Mouse (Mus musculus) brain, adult 2 months (tissue): ENCODE results near the gene Hist2h4.
"Not testable (repeated sequence)": the region's sequence is repeated elsewhere in the genome, so short reads cannot be mapped to it uniquely, and the experiment has no call there.

ENCODE experiments used
- DNase-seq: peaks from one replicate; pipeline ENCODE4 v3.0.0; 2011; ENCODE audit warnings: low read depth, low spot score

Gene Hist2h4

DNA sequence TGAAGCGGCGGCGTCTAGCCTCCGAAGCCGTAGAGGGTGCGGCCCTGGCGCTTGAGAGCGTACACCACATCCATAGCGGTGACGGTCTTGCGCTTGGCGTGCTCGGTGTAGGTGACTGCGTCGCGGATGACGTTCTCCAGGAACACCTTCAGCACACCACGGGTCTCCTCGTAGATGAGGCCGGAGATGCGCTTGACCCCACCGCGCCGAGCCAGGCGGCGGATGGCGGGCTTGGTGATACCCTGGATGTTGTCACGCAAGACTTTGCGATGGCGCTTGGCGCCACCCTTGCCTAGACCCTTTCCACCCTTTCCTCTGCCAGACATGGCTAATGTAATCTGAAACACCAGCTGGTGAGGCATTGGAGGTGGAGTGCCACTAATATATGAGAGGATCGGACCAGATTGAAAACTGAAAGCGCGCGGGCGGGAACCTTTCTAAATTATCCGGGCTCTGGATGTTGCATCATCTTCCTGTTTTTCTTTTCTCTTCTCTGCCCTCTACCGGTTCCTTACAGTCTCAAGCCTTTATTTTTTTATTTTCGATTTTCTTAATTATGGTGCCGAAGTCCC, at the start of gene Hist2h4:
Gene Hist2h4, minus strand, starts transcription at position 333 of the 572 bp plus-strand sequence.
- DNase-seq, result peak; percentile 98

DNA sequence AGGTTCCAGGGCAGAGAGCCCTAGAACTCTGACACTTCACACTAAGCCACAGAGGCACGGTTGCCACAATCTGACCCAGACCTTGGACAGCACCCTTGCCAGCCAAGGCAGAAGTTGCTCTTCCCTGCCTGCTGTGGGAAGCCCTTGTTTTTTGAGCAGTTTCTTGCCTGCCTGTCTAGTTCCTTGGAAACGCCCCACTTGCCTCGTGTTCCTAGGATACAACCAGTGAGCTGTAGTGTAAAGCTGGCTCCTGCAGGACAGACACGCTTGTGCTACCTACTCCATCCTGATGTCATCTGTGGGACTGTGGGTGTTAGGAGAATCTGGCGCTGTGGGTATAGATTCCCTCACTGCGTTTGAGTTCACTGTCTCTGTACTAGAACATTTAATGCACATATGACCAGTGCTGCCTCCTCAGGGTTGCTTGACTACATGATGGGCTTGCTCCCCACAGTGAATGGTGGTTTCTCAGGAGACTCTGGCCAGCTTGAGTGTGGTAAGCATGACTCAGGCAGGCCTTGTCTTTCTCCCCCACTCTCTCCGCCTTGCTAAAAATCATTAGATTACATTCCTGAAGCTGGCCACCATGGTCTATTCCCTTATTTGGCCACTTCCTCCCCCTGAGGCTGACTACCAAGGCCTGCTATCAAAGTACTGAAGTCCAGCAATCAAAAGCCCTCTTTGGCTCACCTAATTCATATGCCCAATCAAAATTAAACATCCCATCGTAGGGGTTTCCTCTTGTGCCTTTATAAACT, 49.4 kb upstream of the Hist2h4 start:
- DNase-seq, result peak; percentile 63

DNA sequence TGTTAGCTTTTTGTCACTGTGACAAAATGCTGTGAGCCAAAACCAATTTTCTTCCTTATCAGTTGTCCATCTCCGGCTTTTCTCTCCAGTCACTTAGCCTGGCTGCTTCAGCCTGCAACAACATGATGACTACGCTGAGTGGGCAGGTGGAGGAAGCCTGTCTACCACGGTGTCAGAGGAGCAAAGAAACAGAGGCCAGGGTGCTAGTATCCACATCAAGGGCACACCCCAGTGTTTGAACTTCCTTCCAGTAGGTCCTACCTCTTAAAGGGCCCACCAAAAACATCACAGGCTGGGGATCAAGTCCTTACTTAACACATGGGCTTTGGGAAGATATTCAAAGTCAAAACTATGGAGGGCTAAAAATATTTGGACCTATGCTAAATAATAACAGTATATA, 46.3 kb upstream of the Hist2h4 start:
- DNase-seq, result no peak

DNA sequence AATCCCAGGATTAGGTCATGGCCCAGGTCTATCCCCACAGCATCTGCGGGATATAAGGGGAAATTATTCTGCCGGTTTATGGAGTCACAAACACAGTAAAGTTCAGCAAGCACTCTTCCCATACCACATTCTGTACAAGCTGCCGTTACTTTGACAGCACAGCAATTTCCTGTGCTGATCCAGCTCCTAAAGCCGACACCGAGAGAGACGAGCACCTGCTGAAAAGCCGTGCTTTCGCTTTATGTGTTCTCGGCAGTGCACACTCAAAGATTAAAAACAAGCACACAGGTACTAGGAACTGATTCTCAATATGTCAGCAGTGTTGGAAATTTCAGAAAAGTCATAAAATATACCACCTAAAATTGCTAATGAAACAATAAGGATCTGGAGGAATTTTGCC, 43.4 kb upstream of the Hist2h4 start:
- DNase-seq, result no peak

DNA sequence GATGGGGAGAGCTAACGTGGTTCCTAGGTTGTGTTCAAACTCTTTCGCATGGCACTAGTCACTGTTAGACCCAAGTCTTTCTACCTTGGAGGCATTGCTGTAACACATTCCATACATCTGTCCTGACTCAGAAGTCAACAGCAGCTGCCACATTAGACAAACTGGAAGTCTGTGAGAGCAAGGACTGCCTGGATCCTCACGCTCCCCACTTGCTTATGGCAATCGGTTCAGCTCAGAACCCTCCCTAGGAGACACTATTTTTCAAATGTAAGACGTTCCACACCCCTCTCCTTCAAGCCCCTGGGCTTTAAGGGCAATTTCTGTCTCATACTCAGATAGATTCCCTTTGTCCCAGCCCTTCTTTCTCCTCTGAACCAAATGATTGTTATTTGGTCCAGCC, 39.0 kb upstream of the Hist2h4 start:
- no peak for DNase-seq

DNA sequence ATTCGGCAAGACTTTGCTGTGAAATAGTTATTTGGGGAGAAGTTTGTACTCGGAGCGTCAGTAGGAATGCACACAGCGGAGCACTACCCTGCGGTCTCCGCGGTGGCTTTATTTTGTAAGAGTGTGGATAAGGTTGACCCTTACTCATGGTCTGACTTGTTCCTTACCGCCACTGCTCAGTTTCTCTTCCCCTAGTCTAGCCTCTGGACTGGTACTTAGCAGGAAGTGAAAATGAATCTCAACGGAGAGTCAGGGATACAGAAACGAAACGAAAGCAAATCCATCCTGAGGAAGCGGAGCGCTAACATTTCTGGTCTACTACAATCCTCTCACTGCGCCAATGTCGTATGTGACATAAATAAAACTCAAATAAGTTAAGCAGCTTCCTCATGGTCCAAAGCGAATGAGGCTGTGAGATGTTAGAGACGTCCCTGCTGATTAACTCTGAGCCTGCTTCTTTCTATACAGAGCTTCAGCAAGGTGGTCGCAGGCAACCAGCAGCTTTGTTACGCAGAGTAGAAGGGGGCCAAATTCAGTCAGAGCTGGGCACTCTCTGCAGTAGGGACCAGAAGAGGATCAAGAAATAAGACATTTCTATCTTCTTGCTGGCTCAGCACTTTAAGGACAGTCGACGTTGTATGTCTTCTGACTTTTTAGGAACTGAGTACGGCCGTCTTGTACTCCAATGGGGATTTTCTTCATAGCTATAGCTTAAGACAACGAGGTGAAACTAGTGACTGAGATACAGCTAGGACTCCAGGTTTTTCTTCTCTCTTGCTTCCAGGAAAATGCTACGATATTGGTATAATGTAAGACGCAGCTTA, 37.8 kb upstream of the Hist2h4 start:
- DNase-seq, result peak; percentile 39

DNA sequence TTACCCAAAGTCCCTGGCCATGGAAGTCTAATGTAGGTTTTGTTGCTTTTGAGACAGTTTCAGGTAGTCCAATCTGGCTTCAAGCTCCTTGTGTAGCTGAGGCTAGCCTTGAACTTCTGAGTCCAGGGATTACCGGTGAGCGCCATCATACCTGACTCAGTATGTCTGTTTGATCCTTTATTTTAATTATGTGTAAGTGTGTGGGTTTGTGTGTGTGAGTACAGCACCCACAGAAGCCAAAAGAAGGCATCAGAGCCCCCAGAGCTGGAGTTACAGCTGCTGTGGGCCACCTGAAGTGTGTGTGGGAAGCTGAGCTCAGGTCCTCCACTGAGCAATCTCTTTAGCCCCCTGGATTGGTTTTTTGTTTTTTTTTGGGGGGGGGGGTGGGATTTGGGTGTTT, 36.5 kb upstream of the Hist2h4 start:
- DNase-seq, result no peak

DNA sequence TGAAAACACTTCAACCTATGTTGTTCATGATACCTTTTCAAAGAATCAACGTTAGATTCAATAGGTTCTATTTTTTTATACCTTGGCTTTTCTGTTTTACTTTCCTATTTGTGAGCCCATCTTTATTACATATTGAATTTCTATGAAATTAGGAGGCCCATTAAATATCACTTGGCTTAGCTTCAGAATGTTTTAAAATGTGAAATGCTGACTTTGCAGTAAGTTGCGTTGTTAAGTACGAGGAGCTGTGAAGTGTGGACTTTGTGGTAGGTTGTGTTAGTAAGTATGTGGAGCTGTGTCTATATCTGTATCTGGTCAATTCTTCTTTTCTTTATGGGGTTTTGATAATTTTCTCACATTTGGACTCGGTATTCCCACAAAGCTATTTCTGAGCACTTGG, 35.2 kb upstream of the Hist2h4 start:
- no peak for DNase-seq

DNA sequence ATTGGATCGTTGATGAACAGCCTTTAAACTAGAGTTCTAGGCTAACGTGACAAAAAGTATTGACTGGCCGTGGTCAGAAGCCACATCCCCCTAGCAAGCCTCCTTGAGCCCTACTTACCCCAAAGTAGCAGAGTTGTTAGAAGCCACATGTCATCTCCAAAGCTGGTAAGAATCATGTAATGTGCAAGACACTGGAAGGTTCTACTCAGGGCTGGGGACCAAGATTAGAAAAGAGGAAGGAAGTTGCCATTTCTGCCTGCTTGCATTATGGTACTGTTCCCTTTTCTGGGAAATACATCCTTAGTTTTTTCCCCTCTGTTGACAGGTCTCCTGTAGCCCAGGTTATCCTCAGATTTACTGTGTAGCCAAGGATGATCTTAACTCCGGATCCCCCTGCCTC, 30.7 kb upstream of the Hist2h4 start, which contains the start of gene Fcgr1:
Gene Fcgr1, minus strand, starts transcription at position 183 of the 400 bp plus-strand sequence.
- no peak for DNase-seq

DNA sequence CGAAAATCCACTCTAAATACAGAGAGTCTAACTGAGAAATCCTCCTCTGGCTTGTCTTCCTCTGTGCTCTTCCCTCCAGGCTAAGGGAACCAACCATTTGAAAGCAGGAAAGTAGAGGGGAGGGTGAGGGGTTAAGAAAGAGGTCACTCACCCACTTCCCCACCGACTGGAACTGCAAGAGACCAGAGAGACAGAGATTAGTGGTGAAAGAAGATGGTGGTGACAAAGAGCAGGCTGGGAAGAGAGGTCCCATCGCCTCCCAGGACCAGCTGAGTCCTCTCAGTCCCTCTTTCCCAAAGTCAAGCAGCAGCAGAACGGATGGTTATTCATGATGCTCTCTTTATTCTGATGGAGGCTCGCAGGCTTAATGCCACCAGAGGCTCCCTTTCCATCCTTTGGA, 30.3 kb upstream of the Hist2h4 start:
- no peak for DNase-seq

DNA sequence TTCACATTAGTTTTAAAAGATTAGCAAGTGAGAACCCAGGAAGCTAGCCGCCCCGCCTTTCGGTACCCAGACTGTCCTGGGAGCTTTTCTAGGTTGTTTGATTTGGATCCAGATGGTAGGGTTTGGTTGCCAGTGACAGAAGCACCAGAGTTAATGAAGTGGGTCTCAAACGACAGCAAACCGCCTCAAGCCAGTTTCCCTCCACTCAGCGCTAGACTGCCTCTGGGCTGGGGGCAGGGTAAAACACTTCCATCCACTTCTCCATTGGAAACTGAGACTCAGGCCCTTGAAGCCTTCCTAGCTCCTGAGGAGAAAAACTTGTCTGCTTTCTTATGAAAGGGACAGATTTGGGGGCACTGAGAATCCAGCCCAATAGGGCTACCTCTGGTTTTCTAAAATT, 29.5 kb upstream of the Hist2h4 start:
- DNase-seq, result no peak

DNA sequence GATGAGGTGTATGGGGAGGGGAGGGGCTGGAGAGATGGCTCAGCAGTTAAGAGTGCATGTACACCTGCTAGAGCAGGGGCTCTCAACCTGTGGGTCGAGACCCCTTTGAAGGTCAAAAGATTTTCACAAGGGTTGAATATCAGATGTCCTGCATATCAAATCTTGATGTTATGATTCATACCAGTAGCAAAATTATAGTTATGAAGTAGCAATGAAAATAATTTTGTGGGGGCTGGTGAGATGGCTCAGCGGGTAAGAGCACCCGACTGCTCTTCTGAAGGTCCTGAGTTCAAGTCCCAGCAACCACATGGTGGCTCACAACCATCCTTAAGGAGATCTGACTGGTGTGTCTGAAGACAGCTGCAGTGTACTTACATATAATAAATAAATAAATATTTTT, 27.6 kb upstream of the Hist2h4 start:
- DNase-seq, result not testable (repeated sequence)

DNA sequence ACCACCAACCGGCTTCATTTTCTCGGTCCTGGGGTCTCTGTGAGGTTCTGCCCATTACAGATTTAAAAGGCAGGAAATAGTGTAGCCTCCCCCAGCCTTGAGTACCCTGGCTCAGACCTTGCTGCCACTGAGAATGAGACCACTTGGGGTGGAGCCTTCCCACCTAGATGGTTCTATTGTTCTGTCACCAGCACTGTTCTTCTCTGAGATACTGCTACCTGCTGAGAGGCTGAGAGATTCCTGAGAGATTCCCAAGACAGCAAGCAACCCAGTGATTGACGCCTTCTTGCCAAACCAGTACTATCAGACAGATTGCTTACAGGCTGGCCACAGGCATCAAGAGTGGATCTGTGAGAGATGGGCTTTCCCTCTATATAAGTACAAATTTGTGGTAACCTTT, 26.1 kb upstream of the Hist2h4 start:
- DNase-seq, result no peak

DNA sequence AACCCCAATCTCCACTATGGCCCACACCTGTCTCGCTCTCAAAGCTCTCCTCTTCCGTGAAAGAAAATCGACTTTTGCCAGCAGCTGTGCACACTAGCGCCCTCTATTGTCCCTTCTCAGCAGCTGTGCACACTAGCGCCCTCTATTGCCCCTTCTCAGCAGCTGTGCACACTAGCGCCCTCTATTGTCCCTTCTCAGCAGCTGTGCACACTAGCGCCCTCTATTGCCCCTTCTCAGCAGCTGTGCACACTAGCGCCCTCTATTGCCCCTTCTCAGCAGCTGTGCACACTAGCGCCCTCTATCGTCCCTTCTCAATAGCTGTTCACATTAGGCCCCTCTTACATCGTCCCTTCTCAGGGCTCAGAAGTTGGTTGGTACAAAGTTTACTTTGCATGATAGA, 24.2 kb upstream of the Hist2h4 start:
- DNase-seq, result not testable (repeated sequence)

DNA sequence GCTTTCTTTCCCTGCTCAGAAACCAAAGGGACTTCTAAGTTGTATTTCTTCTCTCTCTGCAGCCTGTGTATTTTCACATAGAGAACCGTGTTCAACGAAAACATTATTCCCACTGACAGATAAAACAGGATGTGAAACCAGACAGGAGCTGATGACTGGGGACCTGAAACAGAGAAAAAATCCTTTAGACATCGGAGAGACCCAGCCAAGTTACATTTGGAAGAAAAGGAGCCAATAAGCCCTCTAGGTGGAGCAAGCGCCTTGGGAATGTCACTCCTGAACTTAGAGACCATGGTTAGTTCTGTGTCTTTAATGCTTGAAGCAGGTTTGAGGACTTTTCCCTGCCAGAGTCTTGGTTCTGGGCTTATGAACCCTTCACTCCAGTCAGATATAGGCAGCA, 21.3 kb upstream of the Hist2h4 start:
- DNase-seq, result peak; percentile 71

DNA sequence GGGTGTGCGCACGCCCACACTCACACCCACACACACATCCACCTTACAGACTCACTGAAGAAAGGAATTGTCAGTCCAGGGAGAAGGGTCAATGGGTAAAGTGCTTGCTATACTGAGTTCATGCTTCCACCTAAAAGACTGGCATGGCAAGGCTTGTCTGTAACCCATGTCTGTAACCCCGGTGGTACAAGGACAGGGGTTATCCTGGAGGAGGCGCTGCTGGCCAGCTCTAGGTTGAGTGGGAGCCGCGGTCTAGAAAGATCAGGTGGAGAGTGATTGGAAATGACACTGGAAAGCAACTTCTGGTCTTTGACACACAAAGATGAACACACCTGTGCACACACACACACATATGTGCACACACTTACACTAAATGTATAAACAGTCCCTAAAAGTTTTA, 17.5 kb upstream of the Hist2h4 start:
- DNase-seq, result no peak

DNA sequence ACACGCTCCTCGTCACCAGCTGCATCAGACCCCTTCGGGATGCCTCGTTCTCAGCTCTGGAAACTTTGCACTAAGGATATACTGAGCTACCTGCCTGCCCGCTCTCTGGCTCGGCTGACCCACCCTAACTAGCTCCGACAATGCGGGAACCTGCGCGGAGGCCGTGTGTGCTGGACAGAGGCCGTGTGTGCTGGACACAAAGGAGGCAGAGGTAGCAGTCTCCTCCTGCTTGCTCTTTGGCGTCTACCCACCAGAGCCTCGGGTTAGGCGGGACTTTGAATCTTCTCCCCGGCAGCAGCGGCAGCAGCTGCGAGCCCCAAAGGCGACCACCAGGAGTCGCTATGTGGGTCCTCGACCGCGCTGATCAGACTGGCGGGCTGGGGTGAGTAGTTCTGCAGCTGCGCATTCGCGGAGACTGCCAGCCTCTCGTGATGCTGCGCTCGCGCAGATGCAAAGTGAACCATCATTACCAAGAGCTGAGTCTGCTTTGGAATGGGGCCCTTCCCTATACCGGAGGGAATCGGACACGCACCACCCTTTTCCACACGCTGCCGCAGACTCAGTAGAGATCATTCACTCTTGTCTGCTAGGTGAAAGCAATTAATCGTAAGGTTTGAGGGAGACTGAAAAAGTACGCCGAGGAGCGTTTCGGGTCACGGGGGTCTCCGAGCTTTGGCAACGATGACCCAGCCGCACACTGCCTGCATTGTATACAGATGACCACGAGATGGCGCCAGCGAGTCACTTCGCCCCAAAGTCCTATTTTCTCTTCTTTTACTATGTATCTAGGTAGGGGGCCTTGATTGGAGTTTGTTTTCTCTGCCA, 14.9 kb upstream of the Hist2h4 start:
- peak; percentile 97 for DNase-seq

DNA sequence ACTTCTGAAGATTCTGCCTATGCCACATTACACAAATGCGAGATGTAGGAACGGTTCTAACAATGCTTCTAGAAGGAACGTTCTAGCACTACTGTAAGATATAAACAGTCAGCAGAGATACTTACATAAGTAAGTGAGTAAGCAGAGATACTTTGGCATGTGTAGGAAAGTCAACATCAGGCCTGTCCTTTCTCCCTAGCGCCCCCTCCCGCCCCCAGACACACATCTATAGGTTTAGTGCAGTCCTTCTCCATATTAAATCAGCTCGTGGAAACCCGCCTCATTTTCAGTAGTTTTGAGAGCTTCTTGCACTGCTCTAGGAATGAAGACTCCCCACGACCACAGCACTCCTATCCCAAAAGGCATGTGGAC, 14.3 kb upstream of the Hist2h4 start:
- peak; percentile 67 for DNase-seq

DNA sequence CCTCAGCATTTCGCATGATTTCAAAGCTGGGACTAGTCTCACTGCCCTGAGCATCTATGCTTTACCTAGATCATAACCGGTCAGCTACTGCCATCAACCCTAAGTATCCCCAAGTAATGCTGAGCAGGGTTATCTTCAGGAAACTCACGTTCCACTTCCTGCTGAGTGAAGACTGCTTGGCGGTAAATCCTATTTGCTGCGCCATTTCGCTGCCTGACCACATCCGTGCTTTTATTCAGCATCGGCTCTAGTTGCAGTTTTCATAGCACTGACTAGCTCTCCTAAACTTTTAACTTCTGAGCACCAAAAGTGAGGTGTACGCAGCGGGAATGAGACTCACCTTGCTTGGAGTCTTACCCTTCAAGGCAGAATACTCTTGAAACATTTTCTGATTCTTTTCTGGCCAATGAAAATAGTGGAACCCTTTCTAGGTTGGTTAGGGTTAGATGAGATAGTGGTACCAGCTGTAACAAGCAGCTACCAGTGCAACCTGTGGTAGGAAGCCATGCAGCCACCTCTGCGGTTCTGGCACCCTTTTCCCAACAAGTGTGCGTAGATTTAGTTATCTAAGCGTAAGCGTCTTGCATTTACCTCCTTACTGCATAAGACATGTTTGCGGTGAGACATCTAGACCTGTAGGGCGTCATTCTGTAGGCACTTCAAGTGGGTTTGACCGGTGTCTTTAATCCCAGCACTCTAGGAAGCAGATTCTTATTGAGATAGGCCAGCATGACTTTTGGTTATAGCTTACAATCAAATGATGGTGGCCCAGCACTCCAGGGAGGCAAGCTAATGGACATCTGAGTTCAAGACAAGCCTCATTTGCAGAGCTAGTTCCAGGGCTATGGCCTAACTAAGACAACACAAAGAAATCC, 10.7 kb upstream of the Hist2h4 start:
- no peak for DNase-seq

DNA sequence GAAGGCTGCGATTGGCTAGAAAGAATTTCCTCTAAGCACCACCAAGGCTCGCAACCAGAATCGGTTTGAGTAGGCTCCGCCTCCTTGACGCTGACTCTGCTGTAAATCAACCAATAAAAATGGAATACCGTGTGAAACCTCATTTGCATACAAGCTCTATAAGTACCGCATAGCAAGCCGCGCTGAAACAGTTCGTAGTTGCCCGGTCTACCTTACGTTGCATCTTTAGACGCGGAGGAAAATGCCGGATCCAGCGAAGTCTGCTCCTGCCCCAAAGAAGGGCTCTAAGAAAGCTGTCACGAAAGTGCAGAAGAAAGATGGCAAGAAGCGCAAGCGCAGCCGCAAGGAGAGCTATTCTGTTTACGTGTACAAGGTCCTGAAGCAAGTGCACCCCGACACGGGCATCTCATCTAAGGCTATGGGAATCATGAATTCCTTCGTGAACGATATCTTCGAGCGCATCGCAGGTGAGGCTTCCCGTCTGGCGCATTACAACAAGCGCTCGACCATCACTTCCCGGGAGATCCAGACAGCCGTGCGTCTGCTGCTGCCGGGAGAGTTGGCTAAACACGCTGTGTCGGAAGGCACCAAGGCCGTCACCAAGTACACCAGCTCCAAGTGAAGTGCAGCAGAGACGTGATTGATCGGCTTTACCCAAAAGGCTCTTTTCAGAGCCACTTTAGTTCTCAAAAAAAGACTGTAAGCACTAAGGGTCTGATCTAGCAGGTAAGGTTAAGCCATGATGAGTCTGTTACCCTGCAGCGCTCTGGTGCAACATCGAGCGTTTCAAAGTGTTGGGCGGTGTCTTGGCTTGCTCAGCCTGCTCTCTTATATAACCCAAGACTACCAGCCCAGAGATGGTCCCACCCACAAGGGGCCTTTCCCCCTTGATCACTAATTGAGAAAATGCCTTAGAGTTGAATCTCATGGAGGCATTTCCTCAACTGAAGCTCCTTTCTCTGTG, 6.7 kb upstream of the Hist2h4 start, which contains the start of gene Hist2h2bb:
Gene Hist2h2bb, plus strand, starts transcription at position 242 of the 964 bp plus-strand sequence.
- peak; percentile 100 for DNase-seq
